Mouse (Mus musculus) urinary bladder, adult 2 months (tissue): Measurements from ENCODE around the gene Smad1. TPM values are rescaled to one million over a fixed set of nuclear protein-coding genes. Genes with fewer than 3 reads are reported as not detected.

ENCODE experiments used
- DNase-seq: peaks from one replicate; pipeline ENCODE4 v3.0.0; 2022; ENCODE audit warnings: low spot score
- polyA plus RNA-seq: library from polyadenylated mRNA; depleted of rRNA; stranded (reverse); fragments of >200 nt; gene quantifications from 2 replicates; pipeline ENCODE4 v1.2.3, GENCODE M21; 2012; rRNA removed

Gene Smad1
- polyA plus RNA-seq, 1 experiment: 32.6 TPM

GRCm38 (mm10) chr8:79299704-79300103 lies 99.6 kb downstream of the Smad1 start:
- DNase-seq: no peak

GRCm38 (mm10) chr8:79297763-79298162 lies 101.6 kb downstream of the Smad1 start:
- peak; percentile 45 for DNase-seq

- DNase-seq: no peak
Measured at GRCm38 (mm10) chr8:79295276-79296105, 103.8 kb downstream of the Smad1 start.

GRCm38 (mm10) chr8:79294610-79295275 lies 104.6 kb downstream of the Smad1 start, which contains the start of gene Mmaa:
Gene Mmaa, minus strand, starts transcription at chr8:79294937.
- DNase-seq: peak; percentile 96

GRCm38 (mm10) chr8:79293841-79294240 lies 105.5 kb downstream of the Smad1 start:
- DNase-seq: no peak

- no peak for DNase-seq
Measured at GRCm38 (mm10) chr8:79292712-79293264, 106.5 kb downstream of the Smad1 start.

GRCm38 (mm10) chr8:79289592-79289991 lies 109.7 kb downstream of the Smad1 start:
- no peak for DNase-seq

GRCm38 (mm10) chr8:79288681-79289080 lies 110.6 kb downstream of the Smad1 start:
- no peak for DNase-seq

Other genes starting within 250 kb of the Smad1 start
- 0.15 and 0.38 TPM in 2 replicates for gene 1700011L22Rik, start 150.9 kb downstream of the Smad1 start, polyA plus RNA-seq
- gene Mmaa, start 104.6 kb downstream of the Smad1 start, polyA plus RNA-seq: 21.2 and 23.9 TPM in 2 replicates
- 29.5 and 29.7 TPM in 2 replicates for gene Otud4, start 240.1 kb upstream of the Smad1 start, polyA plus RNA-seq